Mouse (Mus musculus): ENCODE measurements around the gene Pla1a. TPM values are rescaled to one million over a fixed set of nuclear protein-coding genes. Genes with fewer than 3 reads are reported as not detected.

The Pla1a gene
- polyA plus RNA-seq, 1 experiment from 2014 or later, result 0.11 TPM

- ATAC-seq (ENCODE audit: low FRiP score, low TSS enrichment) (no peak), DNase-seq (ENCODE audit: low spot score) (no peak)
- H3K9me3 ChIP-seq (ENCODE audit: control insufficient read depth, low read length), result no peaks in the 10 kb centered on the region
- no peak for TF ChIP-seq EP300 (optimal IDR thresholded peaks at IDR 0.05)
- H3K27ac ChIP-seq (replicated peaks), result no peak overlapping the region
- no peak overlapping the region for H3K4me2 ChIP-seq (replicated peaks; ENCODE audit: low read depth)
- H3K9ac ChIP-seq (ENCODE audit: low read length), result no peak overlapping the region
- H3K27me3 ChIP-seq (ENCODE audit: control insufficient read depth, insufficient read depth, low read length), result no peaks in the 10 kb centered on the region
- no peaks in the 10 kb centered on the region for H3K4me1 ChIP-seq (replicated peaks; ENCODE audit: control insufficient read depth, insufficient read depth)
- 88% methylated on average over 8 of the region's 8 CpGs for WGBS
- H3K4me3 ChIP-seq (ENCODE audit: low read depth, low read length), result no peak overlapping the region
- H3K36me3 ChIP-seq (ENCODE audit: control insufficient read depth, insufficient read depth, low read length), result no peaks in the 10 kb centered on the region
Measured at GRCm38 (mm10) chr16:38433514-38433913, 569 bp upstream of the Pla1a start.

DNA sequence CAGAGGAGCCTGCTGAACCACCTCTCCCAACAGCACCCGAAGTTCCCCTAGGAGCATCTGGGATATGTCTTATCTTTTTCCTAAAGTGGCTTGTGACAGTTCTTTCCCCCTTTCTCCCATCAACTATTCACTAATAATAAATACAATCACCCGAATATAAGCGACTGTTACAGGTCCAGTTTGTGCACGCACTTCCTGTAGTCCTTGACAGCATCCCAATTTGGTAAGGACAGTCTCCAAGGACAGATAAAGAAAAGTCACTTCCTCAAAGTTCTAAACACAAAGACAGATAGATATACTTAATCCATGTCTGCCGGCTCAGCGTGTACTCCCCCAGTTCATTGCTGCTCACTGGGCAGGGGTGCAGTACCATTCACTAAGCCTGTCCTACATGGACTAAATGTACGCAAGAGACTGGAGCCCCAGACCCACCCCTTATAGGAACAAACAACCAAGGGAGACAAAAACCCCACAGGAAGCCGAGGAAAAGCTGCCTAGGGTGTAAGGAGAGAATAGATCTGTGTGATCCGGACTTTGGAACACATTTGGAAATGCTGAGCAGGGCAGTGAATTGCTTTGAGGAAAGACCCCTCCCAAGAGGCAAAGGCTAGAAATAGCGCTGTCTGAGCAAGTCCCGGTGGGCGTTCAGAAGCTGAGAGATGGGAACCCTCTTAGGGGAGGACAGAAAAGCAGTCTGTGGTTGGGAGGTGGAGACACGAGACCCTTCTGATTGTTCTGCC lies 1.3 kb downstream of the Pla1a start:
- TF ChIP-seq EP300 (optimal IDR thresholded peaks at IDR 0.05) (no peak), CTCF (IDR thresholded peaks at IDR 0.05; ENCODE audit: low read depth) (no peak)
- DNase-seq (ENCODE audit: low spot score) (no peak), ATAC-seq (ENCODE audit: low FRiP score, low TSS enrichment) (no peak)
- Histone ChIP-seq H3K27me3 (ENCODE audit: control insufficient read depth, insufficient read depth, low read length) (no peaks in the 10 kb centered on the region), H3K36me3 (ENCODE audit: control insufficient read depth, insufficient read depth, low read length) (no peaks in the 10 kb centered on the region), H3K9me3 (ENCODE audit: control insufficient read depth, low read length) (no peaks in the 10 kb centered on the region), H3K9ac (ENCODE audit: low read length) (no peak overlapping the region), H3K4me3 (ENCODE audit: low read depth, low read length) (no peak overlapping the region), H3K4me1 (replicated peaks; ENCODE audit: control insufficient read depth, insufficient read depth) (no peaks in the 10 kb centered on the region), H3K4me2 (replicated peaks; ENCODE audit: low read depth) (no peak overlapping the region), H3K27ac (replicated peaks) (no peak overlapping the region)
- WGBS, result 51% methylated on average over 13 of the region's 13 CpGs

- no peak overlapping the region for H3K9ac ChIP-seq (ENCODE audit: low read length)
- H3K9me3 ChIP-seq (ENCODE audit: control insufficient read depth, low read length), result no peaks in the 10 kb centered on the region
- DNase-seq (ENCODE audit: low spot score) (no peak), ATAC-seq (ENCODE audit: low FRiP score, low TSS enrichment) (no peak)
- WGBS, result 73% methylated on average over 1 of the region's 1 CpGs
- no peaks in the 10 kb centered on the region for H3K36me3 ChIP-seq (ENCODE audit: control insufficient read depth, insufficient read depth, low read length)
- H3K27me3 ChIP-seq (ENCODE audit: control insufficient read depth, insufficient read depth, low read length), result no peaks in the 10 kb centered on the region
- H3K4me3 ChIP-seq (ENCODE audit: low read depth, low read length), result no peak overlapping the region
- no peak overlapping the region for H3K27ac ChIP-seq (replicated peaks)
- H3K4me2 ChIP-seq (replicated peaks; ENCODE audit: low read depth), result no peak overlapping the region
- H3K4me1 ChIP-seq (replicated peaks; ENCODE audit: control insufficient read depth, insufficient read depth), result no peaks in the 10 kb centered on the region
- no peak for TF ChIP-seq CTCF (IDR thresholded peaks at IDR 0.05; ENCODE audit: low read depth)
- TF ChIP-seq EP300 (optimal IDR thresholded peaks at IDR 0.05), result no peak
Measured at GRCm38 (mm10) chr16:38425799-38426198, 7.1 kb downstream of the Pla1a start.

GRCm38 (mm10) chr16:38425374-38425773 lies 7.6 kb downstream of the Pla1a start:
- Histone ChIP-seq H3K4me1 (replicated peaks; ENCODE audit: control insufficient read depth, insufficient read depth) (no peaks in the 10 kb centered on the region), H3K9me3 (ENCODE audit: control insufficient read depth, low read length) (no peaks in the 10 kb centered on the region), H3K4me2 (replicated peaks; ENCODE audit: low read depth) (no peak overlapping the region), H3K27me3 (ENCODE audit: control insufficient read depth, insufficient read depth, low read length) (no peaks in the 10 kb centered on the region), H3K27ac (replicated peaks) (no peak overlapping the region), H3K4me3 (ENCODE audit: low read depth, low read length) (no peak overlapping the region), H3K9ac (ENCODE audit: low read length) (no peak overlapping the region), H3K36me3 (ENCODE audit: control insufficient read depth, insufficient read depth, low read length) (no peaks in the 10 kb centered on the region)
- no peak for TF ChIP-seq EP300 (optimal IDR thresholded peaks at IDR 0.05)
- no peak for TF ChIP-seq CTCF (IDR thresholded peaks at IDR 0.05; ENCODE audit: low read depth)
- ATAC-seq (ENCODE audit: low FRiP score, low TSS enrichment), result no peak
- WGBS, result 83% methylated on average over 2 of the region's 2 CpGs
- DNase-seq (ENCODE audit: low spot score), result no peak

- TF ChIP-seq CTCF (IDR thresholded peaks at IDR 0.05; ENCODE audit: low read depth) (no peak), EP300 (optimal IDR thresholded peaks at IDR 0.05) (no peak)
- no peak overlapping the region for H3K4me3 ChIP-seq (ENCODE audit: low read depth, low read length)
- no peak overlapping the region for H3K9ac ChIP-seq (ENCODE audit: low read length)
- WGBS, result 81% methylated on average over 7 of the region's 7 CpGs
- H3K4me2 ChIP-seq (replicated peaks; ENCODE audit: low read depth), result no peak overlapping the region
- H3K27ac ChIP-seq (replicated peaks), result no peak overlapping the region
- DNase-seq (ENCODE audit: low spot score) (no peak), ATAC-seq (ENCODE audit: low FRiP score, low TSS enrichment) (no peak)
- no peaks in the 10 kb centered on the region for H3K9me3 ChIP-seq (ENCODE audit: control insufficient read depth, low read length)
- no peaks in the 10 kb centered on the region for H3K36me3 ChIP-seq (ENCODE audit: control insufficient read depth, insufficient read depth, low read length)
- H3K27me3 ChIP-seq (ENCODE audit: control insufficient read depth, insufficient read depth, low read length), result no peaks in the 10 kb centered on the region
- no peaks in the 10 kb centered on the region for H3K4me1 ChIP-seq (replicated peaks; ENCODE audit: control insufficient read depth, insufficient read depth)
Measured at GRCm38 (mm10) chr16:38414953-38415352, 18.0 kb downstream of the Pla1a start.

- Histone ChIP-seq H3K36me3 (ENCODE audit: control insufficient read depth, insufficient read depth, low read length) (no peaks in the 10 kb centered on the region), H3K4me1 (replicated peaks; ENCODE audit: control insufficient read depth, insufficient read depth) (no peaks in the 10 kb centered on the region), H3K4me3 (ENCODE audit: low read depth, low read length) (no peak overlapping the region), H3K4me2 (replicated peaks; ENCODE audit: low read depth) (no peak overlapping the region), H3K9me3 (ENCODE audit: control insufficient read depth, low read length) (no peaks in the 10 kb centered on the region), H3K9ac (ENCODE audit: low read length) (no peak overlapping the region), H3K27ac (replicated peaks) (no peak overlapping the region), H3K27me3 (ENCODE audit: control insufficient read depth, insufficient read depth, low read length) (no peaks in the 10 kb centered on the region)
- DNase-seq (ENCODE audit: low spot score) (no peak), ATAC-seq (ENCODE audit: low FRiP score, low TSS enrichment) (no peak)
- WGBS, result 96% methylated on average over 8 of the region's 8 CpGs
- TF ChIP-seq EP300 (optimal IDR thresholded peaks at IDR 0.05) (no peak), CTCF (IDR thresholded peaks at IDR 0.05; ENCODE audit: low read depth) (no peak)
Measured at GRCm38 (mm10) chr16:38408416-38408815, 24.5 kb downstream of the Pla1a start.
